8 mouse cellular contexts compared by ENCODE assay signal in the genomic region with DNA sequence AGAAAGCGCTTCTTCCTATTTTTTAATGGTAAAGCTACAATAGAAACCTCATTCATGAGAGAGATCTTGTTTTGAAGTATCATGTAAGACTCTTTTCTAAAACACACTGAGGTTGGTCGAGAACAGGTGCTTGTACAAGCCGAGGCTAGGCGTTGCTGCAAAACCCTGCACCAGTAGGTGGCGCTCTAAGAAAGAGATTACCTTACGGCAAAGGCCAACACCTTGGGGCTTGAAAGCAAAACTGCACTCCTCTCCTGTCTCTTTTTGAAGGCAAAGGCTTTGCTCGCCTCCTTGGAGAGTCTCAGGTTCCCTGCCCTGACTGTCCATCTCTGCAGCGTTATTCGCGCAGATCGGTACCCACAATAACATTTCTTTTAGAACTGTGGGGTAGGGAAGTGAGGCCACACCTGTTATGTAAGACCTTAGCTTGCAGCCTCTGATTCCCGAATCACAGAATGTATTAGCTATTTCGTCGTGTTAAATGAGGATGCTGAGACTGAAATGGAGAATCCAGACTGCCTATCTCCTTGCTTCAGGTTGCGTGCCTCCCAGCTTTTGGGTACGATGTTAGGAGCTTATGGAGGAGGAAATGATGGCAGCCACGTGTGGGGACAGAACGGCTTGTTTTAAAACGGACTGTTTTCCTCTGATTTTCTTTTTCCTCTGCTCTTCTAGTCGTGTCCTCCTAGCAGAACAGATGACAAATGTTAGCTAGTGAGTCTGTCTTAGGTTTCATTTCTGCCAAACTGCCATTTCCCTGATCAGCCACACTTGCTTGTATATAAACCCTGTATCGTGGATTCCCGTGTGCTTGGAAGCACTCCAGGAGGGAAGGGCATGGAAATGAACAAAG. TPM values are rescaled to one million over a fixed set of nuclear protein-coding genes. Genes with fewer than 3 reads are reported as not detected.
DNase-seq lines count a peak whose midpoint lies in the region; ATAC-seq and TF ChIP-seq lines count a peak whose summit lies in the region.

No protein-coding gene starts in this region.

- H3K27ac ChIP-seq in embryonic facial prominence, embryonic 12.5 days: no peak overlapping the region
- H3K27ac ChIP-seq in kidney, embryonic 16.5 days (ENCODE audit: low read length): no peak overlapping the region
- H3K27ac ChIP-seq in liver, adult 2 months (replicated peaks; ENCODE audit: insufficient read depth, low read depth, low read length): no peak overlapping the region
- H3K27ac ChIP-seq in stomach, embryonic 14.5 days (ENCODE audit: low read length): no peak overlapping the region

- H3K36me3 ChIP-seq in embryonic facial prominence, embryonic 12.5 days: no peaks in the 10 kb centered on the region
- no peaks in the 10 kb centered on the region for H3K36me3 ChIP-seq in kidney, embryonic 16.5 days (ENCODE audit: insufficient read depth, low read length)
- H3K36me3 ChIP-seq in liver, adult 2 months (ENCODE audit: control insufficient read depth, insufficient read depth, low read length): no peaks in the 10 kb centered on the region
- H3K36me3 ChIP-seq in stomach, embryonic 14.5 days (ENCODE audit: control insufficient read depth, insufficient read depth, low read length): no peaks in the 10 kb centered on the region

- H3K9ac ChIP-seq in embryonic facial prominence, embryonic 12.5 days: no peak overlapping the region
- H3K9ac ChIP-seq in kidney, embryonic 16.5 days (replicated peaks; ENCODE audit: low read length): 0 out of 2 replicates have a peak overlapping the region, but pooled peaks have one; percentile 12
- H3K9ac ChIP-seq in liver, adult 2 months (ENCODE audit: low read depth, low read length): no peak overlapping the region
- H3K9ac ChIP-seq in stomach, embryonic 14.5 days (replicated peaks; ENCODE audit: low read depth, low read length): no peak overlapping the region

- ATAC-seq in embryonic facial prominence, embryonic 12.5 days (ENCODE audit: insufficient number of reproducible peaks, insufficient read depth, low FRiP score, low TSS enrichment): 0 out of 2 replicates have a peak, but pooled peaks have one; percentile 28
- peak; percentile 54; the same call in 1 of the 2 replicates for ATAC-seq in kidney, embryonic 16.5 days (ENCODE audit: low FRiP score, low TSS enrichment)
- no peak for ATAC-seq in stomach, embryonic 14.5 days (ENCODE audit: insufficient number of reproducible peaks, insufficient read depth, low FRiP score, low read depth)

- no peaks in the 10 kb centered on the region for H3K9me3 ChIP-seq in embryonic facial prominence, embryonic 12.5 days
- no peaks in the 10 kb centered on the region for H3K9me3 ChIP-seq in kidney, embryonic 16.5 days (ENCODE audit: low read length)
- H3K9me3 ChIP-seq in stomach, embryonic 14.5 days (ENCODE audit: control insufficient read depth, low read depth, low read length): no peaks in the 10 kb centered on the region

- no peak for TF ChIP-seq POLR2A in liver, adult 2 months (IDR thresholded peaks at IDR 0.05; ENCODE audit: extremely low read depth, insufficient read depth, low read length)

- H3K79me2 ChIP-seq in liver, adult 2 months (ENCODE audit: control insufficient read depth, insufficient read depth, low read length): no peaks in the 10 kb centered on the region

- no peak overlapping the region for H3K4me3 ChIP-seq in embryonic facial prominence, embryonic 12.5 days
- H3K4me3 ChIP-seq in kidney, embryonic 16.5 days (ENCODE audit: low read length): no peak overlapping the region; the same call in 1 of the 2 replicates
- H3K4me3 ChIP-seq in liver, adult 2 months (ENCODE audit: insufficient read depth, low read depth, low read length): no peak overlapping the region
- H3K4me3 ChIP-seq in stomach, embryonic 14.5 days (ENCODE audit: low read depth, low read length): no peak overlapping the region

- no peaks in the 10 kb centered on the region; the same call in 1 of the 2 replicates for H3K27me3 ChIP-seq in embryonic facial prominence, embryonic 12.5 days
- no peaks in the 10 kb centered on the region for H3K27me3 ChIP-seq in kidney, embryonic 16.5 days (ENCODE audit: insufficient read depth, low read length)
- no peaks in the 10 kb centered on the region for H3K27me3 ChIP-seq in liver, adult 2 months (ENCODE audit: control insufficient read depth, insufficient read depth, low read length)
- no peaks in the 10 kb centered on the region for H3K27me3 ChIP-seq in stomach, embryonic 14.5 days (ENCODE audit: control insufficient read depth, insufficient read depth, low read length)

- peak; percentile 71 for DNase-seq in 416B (ENCODE audit: low read depth)
- DNase-seq in adrenal gland, postnatal 25 days: peak; percentile 87
- DNase-seq in heart, adult 9 months (ENCODE audit: low spot score in 2 of 2): peak; percentile 19 to 62
- DNase-seq in liver, adult 2 months (ENCODE audit: extremely low read depth, low read depth, low spot score): peak; percentile 66
- DNase-seq in natural killer cell, adult 2 months (ENCODE audit: low spot score in 2 of 2): peak; percentile 73 to 76

- peak; percentile 94 for TF ChIP-seq CTCF in liver, adult 2 months (IDR thresholded peaks at IDR 0.05; ENCODE audit: low read depth, low read length)

- no peaks in the 10 kb centered on the region for H3K4me1 ChIP-seq in embryonic facial prominence, embryonic 12.5 days
- no peaks in the 10 kb centered on the region for H3K4me1 ChIP-seq in kidney, embryonic 16.5 days (ENCODE audit: insufficient read depth, low read length)
- H3K4me1 ChIP-seq in liver, adult 2 months (ENCODE audit: control insufficient read depth, insufficient read depth, low read length): peaks cover 3% of the 10 kb centered on the region; the same call in 1 of the 2 replicates
- 0 out of 2 replicates have a peak, but pooled peaks cover 3% of the 10 kb centered on the region for H3K4me1 ChIP-seq in stomach, embryonic 14.5 days (ENCODE audit: control insufficient read depth, insufficient read depth, low read length)

- 35% methylated on average over 22 of the region's 22 CpGs for WGBS in embryonic facial prominence, embryonic 12.5 days
- whole genome bisulfite sequencing in kidney, embryonic 16.5 days: 24% methylated on average over 22 of the region's 22 CpGs
- WGBS in liver, adult 2 months: 34% methylated on average over 22 of the region's 22 CpGs
- WGBS in stomach, embryonic 14.5 days: 31% methylated on average over 22 of the region's 22 CpGs

- peak overlapping the region; percentile 19; the same call in 1 of the 2 replicates for H3K4me2 ChIP-seq in embryonic facial prominence, embryonic 12.5 days (replicated peaks)
- H3K4me2 ChIP-seq in kidney, embryonic 16.5 days (replicated peaks; ENCODE audit: low read depth, low read length): peak overlapping the region; percentile 31
- peak overlapping the region; percentile 17 for H3K4me2 ChIP-seq in stomach, embryonic 14.5 days (replicated peaks; ENCODE audit: low read depth, low read length)

RNA-seq across cellular contexts. Expression of gene Cry1, which starts 36.3 kb away (rescaled TPM):
- total RNA-seq in adrenal gland, postnatal 25 days (2021): 6.9 and 11.8 TPM in 2 replicates
- 37.8 and 38.4 TPM in 2 replicates for polyA plus RNA-seq in embryonic facial prominence, embryonic 12.5 days (2016; fragmentation: Nextera tagmentation; extraction: Ambion mirVana)
- 27.8 and 29.0 TPM in 2 replicates for polyA plus RNA-seq in kidney, embryonic 16.5 days (2015; fragmentation: Nextera tagmentation; extraction: Ambion mirVana)
- 1.9 and 3.0 TPM in 2 replicates for total RNA-seq in liver, adult 2 months (2014; rRNA removed)
- 5.2 and 27.1 TPM in 2 replicates for polyA plus RNA-seq in liver, adult 2 months (2012; rRNA removed)
- polyA plus RNA-seq in stomach, embryonic 14.5 days (2014; fragmentation: Nextera tagmentation; extraction: Ambion mirVana): 23.3 and 25.1 TPM in 2 replicates
